10 mouse cellular contexts compared by ENCODE assay signal in genomic region chr10:84392027-84392722, GRCm38 (mm10). TPM values are rescaled to one million over a fixed set of nuclear protein-coding genes. Genes with fewer than 3 reads are reported as not detected.
A peak's percentile ranks its signal among the peaks of the same experiment; 100 is the strongest.
DNase-seq lines count a peak whose midpoint lies in the region; ATAC-seq lines count a peak whose summit lies in the region.
"Had no signal": no experiment of that assay in that cellular context is flagged by ENCODE, and none has a peak within 500 bp of the region (broad histone marks: within the 10 kb centered on the region; RNA-seq: fewer than 3 reads in every experiment).

No protein-coding gene starts in this region.

- H3K4me3 ChIP-seq in heart, embryonic 10.5 days: peak overlapping the region; percentile 39
- H3K4me3 ChIP-seq in embryonic facial prominence, embryonic 15.5 days (replicated peaks): 0 out of 2 replicates have a peak overlapping the region, but pooled peaks have one; percentile 4
- no peak overlapping the region for H3K4me3 ChIP-seq in limb, embryonic 15.5 days
- H3K4me3 ChIP-seq: liver, embryonic 15.5 days had no signal

- DNase-seq in heart, embryonic 10.5 days (ENCODE audit: low spot score): no peak
- DNase-seq in heart, postnatal 14 days: no peak
- DNase-seq in A20 (ENCODE audit: low read depth, low spot score): peak; percentile 19
- DNase-seq in retina, embryonic 14.5 days (ENCODE audit: low spot score): peak; percentile 78
- no peak for DNase-seq in c-Kit-positive CD71-positive TER-119-positive erythroid progenitor cells, embryonic 14.5 days (ENCODE audit: low spot score)
- no peak for DNase-seq in gastrocnemius, adult 8-10 months (ENCODE audit: low spot score in 2 of 2)

- intact Hi-C loops in heart, postnatal 14 days (cut with DNase I): no loop called here

- 11% methylated on average over 14 of the region's 14 CpGs for WGBS in heart, embryonic 10.5 days
- 16% methylated on average over 14 of the region's 14 CpGs for WGBS in embryonic facial prominence, embryonic 15.5 days
- WGBS in limb, embryonic 15.5 days: 16% methylated on average over 14 of the region's 14 CpGs

- no peak overlapping the region for H3K9ac ChIP-seq in embryonic facial prominence, embryonic 15.5 days
- no peak overlapping the region for H3K9ac ChIP-seq in limb, embryonic 15.5 days
- H3K9ac ChIP-seq: liver, embryonic 15.5 days had no signal

- peaks cover 9% of the 10 kb centered on the region; the same call in 1 of the 2 replicates for H3K36me3 ChIP-seq in heart, embryonic 10.5 days
- H3K36me3 ChIP-seq in embryonic facial prominence, embryonic 15.5 days: no peaks in the 10 kb centered on the region
- H3K36me3 ChIP-seq in limb, embryonic 15.5 days: peaks cover 17% of the 10 kb centered on the region; the same call in 1 of the 2 replicates
- H3K36me3 ChIP-seq: G1E; liver, embryonic 15.5 days had no signal

- peak overlapping the region; percentile 21 for H3K4me2 ChIP-seq in embryonic facial prominence, embryonic 15.5 days (replicated peaks)
- H3K4me2 ChIP-seq in limb, embryonic 15.5 days: no peak overlapping the region
- H3K4me2 ChIP-seq: liver, embryonic 15.5 days had no signal

- no peak for ATAC-seq in embryonic facial prominence, embryonic 15.5 days (ENCODE audit: insufficient number of reproducible peaks, low FRiP score, low TSS enrichment, low read depth)
- no peak for ATAC-seq in limb, embryonic 15.5 days (ENCODE audit: insufficient number of reproducible peaks, low FRiP score, low TSS enrichment, low read depth)

- no peaks in the 10 kb centered on the region for H3K27me3 ChIP-seq in heart, embryonic 10.5 days (ENCODE audit: insufficient read depth, poor library complexity, severe bottlenecking)
- H3K27me3 ChIP-seq in embryonic facial prominence, embryonic 15.5 days: no peaks in the 10 kb centered on the region
- no peaks in the 10 kb centered on the region for H3K27me3 ChIP-seq in limb, embryonic 15.5 days
- H3K27me3 ChIP-seq: liver, embryonic 15.5 days had no signal

- peak overlapping the region; percentile 74 for H3K27ac ChIP-seq in heart, embryonic 10.5 days
- H3K27ac ChIP-seq in embryonic facial prominence, embryonic 15.5 days (replicated peaks): no peak overlapping the region; the same call in 1 of the 2 replicates
- H3K27ac ChIP-seq in limb, embryonic 15.5 days: 0 out of 2 replicates have a peak overlapping the region, but pooled peaks have one; percentile 59
- H3K27ac ChIP-seq: liver, embryonic 15.5 days had no signal

- peaks cover 88% of the 10 kb centered on the region for H3K4me1 ChIP-seq in heart, embryonic 10.5 days
- peaks cover 56% of the 10 kb centered on the region for H3K4me1 ChIP-seq in embryonic facial prominence, embryonic 15.5 days
- peaks cover 61% of the 10 kb centered on the region for H3K4me1 ChIP-seq in limb, embryonic 15.5 days

- H3K9me3 ChIP-seq in heart, embryonic 10.5 days: no peaks in the 10 kb centered on the region
- H3K9me3 ChIP-seq in embryonic facial prominence, embryonic 15.5 days (replicated peaks): no peaks in the 10 kb centered on the region
- H3K9me3 ChIP-seq in limb, embryonic 15.5 days: no peaks in the 10 kb centered on the region
- H3K9me3 ChIP-seq: liver, embryonic 15.5 days had no signal

RNA-seq across cellular contexts. Expression of gene Nuak1, which starts 48.2 kb away (rescaled TPM):
- 1.8 and 1.9 TPM in 2 replicates for polyA plus RNA-seq in heart, embryonic 10.5 days (2016; fragmentation: Nextera tagmentation; extraction: Ambion mirVana)
- 10 to 100 TPM; 19.9 to 20.6 TPM for total RNA-seq in heart, postnatal 14 days (2021)
- polyA plus RNA-seq in embryonic facial prominence, embryonic 15.5 days (2015; fragmentation: Nextera tagmentation; extraction: Ambion mirVana): 3.3 and 3.4 TPM in 2 replicates
- 3.1 and 3.9 TPM in 2 replicates for polyA plus RNA-seq in limb, embryonic 15.5 days (2015; fragmentation: Nextera tagmentation; extraction: Ambion mirVana)
- total RNA-seq in gastrocnemius, adult 8-10 months (2022): 10 to 100 TPM; 16.4 to 23.6 (median 17.2) TPM
- polyA plus RNA-seq: G1E had no signal

Comparison
In these comparisons a context has a peak if more than half of its experiments do, and no peak if none do; other contexts are left out.
1. DNase-seq: peak in A20 (single experiment) and retina, embryonic 14.5 days (single experiment); none in heart, embryonic 10.5 days (single experiment), heart, postnatal 14 days (0 of 2), c-Kit-positive CD71-positive TER-119-positive erythroid progenitor cells, embryonic 14.5 days (single experiment) and gastrocnemius, adult 8-10 months (0 of 2).